Mouse (Mus musculus): ENCODE results near the gene Ptprc.
A peak's percentile ranks its signal among the peaks of the same experiment; 100 is the strongest.

Ptprc gene

DNA sequence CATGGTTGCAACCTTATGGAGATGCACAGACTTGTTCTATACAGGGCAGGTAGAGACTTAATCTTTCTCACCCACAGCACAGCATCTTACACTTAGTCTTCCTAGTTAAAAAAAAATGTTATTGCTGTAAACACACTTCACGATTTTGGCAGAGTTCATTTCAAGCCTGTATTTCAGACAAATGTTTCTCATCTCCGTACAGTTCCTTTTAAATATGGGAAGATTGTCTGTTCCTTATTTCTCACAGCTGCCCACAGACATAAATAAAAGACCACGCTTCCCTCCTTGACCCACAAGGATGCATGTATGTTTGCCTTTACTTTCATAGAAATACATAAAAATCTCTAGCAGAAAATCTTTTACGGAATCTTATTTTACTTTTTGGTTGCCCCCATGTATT lies 22.4 kb downstream of the Ptprc start:
- no peak for DNase-seq (ENCODE audit: low spot score in 2 of 2)

DNA sequence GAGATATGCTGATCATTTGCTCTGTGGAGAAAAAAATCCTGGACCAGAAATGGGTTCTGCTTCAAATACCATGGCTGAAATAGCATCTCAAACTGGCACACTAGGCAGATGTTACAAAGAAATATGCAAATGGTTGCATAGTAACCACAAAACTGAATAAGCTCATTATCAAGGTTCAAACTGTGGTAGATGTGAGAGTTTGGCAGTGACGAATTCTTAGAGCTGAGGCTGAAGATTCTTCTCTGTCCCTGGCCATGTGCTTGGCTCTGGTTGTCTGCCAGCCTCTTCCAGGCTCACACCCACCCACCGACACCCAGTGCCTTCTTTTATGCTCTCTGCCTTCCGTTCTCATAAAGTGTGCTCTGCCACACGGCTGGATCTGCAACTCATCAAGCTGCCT lies 26.7 kb downstream of the Ptprc start:
- DNase-seq (ENCODE audit: low spot score in 2 of 2): no peak

DNA sequence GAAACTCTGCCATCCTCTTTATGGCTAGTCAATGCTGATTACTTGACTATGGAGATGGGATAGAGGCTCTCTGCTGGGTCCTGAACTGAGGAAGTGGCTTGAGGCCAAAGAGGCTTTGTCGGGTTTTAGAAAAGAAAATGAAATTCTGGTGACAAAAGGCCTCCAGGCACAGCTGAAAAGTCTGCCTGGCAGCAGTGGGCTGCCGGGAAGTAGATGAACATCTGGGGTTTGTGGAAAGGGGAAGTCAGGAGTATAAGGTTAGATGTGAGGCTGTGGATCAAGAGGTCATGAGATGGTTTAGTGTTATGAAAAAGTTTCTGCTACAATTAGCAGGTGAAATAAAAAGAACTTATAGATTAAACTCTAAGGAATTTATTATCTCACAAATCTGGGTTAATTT lies 29.9 kb downstream of the Ptprc start:
- no peak for DNase-seq (ENCODE audit: low spot score in 2 of 2)

DNA sequence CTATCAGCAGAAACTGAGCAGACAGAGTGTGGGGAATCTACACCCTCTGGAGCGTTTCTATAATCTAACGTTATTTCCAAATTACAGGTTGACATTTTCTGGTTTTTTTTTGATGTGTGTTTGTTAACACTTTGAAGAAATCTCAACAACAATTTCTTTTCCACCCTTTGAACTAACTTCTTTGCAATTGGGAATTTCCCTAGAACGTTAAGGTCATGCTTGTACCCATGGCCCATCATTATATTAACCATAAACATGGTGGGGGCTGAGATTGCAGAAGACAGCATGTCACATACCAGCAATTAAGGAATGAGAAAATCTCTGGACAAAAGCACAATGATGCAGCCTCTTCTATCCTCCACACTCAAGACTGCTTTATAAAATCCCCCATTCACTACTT lies 30.4 kb downstream of the Ptprc start:
- DNase-seq (ENCODE audit: low spot score in 2 of 2): no peak

DNA sequence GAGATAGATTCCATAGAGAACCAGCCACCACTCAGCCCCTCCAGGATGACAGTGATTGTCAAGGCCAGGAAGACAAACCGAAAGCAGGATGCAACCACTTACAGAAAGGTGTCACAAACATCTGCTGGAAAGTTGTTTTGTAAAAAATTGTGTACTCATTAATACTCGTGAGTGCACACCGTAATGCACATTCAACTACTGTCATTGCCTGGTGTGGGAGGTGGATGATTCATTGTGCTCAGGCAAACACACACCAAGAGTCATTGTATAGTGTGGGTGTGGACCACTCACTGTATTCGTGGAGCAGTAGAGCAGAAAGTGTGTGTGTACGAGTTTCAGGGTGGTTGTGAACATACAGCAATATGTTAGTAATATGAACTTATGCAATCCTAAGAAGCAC lies 31.1 kb downstream of the Ptprc start:
- DNase-seq (ENCODE audit: low spot score in 2 of 2): no peak

DNA sequence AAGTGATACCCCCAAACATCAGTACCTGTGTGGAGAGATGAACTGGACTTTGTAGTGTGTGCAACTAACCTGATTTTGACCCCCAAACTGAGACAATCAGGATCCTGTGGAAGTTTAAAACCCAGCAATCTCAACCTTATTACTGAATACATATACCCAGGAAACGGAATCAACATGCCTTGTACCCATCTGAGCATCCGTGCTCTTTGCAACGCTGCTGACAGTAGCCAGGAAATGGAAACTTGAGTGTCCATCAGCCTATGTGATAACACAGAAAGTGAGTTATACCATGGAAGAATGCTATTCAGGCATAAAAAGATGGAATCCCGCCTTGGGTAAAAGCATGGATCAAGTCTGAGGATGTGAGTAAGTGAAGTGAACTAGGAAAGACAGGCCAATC lies 34.7 kb downstream of the Ptprc start:
- no peak for DNase-seq (ENCODE audit: low spot score in 2 of 2)

DNA sequence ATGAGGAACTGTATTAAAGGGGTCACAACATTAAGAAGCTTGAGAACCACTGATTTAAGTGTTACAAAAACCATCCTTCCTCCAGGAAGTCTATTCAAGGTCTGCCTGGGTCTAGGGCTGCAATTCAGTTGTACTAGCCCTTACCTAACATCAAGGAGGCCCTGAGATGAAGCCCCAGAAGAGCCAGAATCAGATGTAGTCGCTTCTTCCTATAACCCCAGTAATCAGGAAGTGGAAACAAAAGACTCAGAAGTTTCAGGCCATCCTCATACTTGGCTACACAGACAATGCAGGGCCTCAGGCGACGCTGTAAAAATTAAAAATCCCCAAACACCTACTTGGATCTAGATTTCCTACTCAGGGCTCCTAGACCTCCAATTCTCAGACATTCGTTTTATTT lies 37.8 kb downstream of the Ptprc start:
- DNase-seq (ENCODE audit: low spot score in 2 of 2): no peak

DNA sequence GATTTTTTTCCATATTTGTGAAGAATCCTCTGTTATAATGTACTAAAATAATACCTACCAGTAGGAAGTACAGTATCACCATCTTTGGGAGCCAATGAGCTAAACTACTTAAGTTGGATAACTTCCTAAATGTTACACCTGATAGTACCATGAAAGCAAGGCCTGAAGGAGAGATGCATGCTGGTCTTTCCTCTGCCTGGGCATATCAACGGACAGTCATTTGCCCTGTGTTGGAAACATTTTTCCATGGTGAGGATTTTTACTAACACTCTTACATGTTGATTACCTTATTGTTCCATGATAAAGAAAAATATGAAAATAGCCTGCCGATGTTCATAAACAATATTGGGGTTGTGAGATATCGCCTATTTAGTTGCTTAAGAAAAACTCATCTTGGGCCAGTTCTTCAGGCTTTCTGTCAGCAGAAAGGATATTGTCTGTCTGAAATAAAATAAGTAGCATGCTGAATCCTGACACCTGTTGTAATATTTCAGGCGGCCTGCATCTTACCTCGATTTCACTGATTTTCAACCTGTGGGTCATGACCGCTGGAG lies 38.4 kb downstream of the Ptprc start:
- DNase-seq (ENCODE audit: low spot score in 2 of 2): no peak

DNA sequence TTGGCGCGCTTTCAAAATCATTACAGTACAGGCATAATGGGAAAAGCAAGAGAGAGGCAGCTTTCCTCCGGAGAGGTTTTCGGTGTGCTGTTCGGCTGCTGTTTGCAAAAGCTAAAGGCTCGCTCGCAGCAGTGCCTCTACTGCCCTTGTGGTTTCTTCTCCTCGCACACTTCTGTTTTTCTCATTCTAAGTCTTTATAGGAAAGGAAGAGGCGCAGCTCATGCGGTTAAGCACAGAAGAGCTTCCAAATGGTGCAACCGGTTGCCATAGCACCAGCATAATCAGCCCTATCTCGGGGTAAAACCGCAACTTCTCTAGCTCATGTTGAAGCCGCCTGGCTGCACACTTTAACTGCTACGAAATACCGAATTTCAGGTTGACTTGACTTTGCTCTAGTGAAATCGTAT lies 39.1 kb downstream of the Ptprc start:
- peak; percentile 50 to 59 for DNase-seq (ENCODE audit: low spot score in 2 of 2)

DNA sequence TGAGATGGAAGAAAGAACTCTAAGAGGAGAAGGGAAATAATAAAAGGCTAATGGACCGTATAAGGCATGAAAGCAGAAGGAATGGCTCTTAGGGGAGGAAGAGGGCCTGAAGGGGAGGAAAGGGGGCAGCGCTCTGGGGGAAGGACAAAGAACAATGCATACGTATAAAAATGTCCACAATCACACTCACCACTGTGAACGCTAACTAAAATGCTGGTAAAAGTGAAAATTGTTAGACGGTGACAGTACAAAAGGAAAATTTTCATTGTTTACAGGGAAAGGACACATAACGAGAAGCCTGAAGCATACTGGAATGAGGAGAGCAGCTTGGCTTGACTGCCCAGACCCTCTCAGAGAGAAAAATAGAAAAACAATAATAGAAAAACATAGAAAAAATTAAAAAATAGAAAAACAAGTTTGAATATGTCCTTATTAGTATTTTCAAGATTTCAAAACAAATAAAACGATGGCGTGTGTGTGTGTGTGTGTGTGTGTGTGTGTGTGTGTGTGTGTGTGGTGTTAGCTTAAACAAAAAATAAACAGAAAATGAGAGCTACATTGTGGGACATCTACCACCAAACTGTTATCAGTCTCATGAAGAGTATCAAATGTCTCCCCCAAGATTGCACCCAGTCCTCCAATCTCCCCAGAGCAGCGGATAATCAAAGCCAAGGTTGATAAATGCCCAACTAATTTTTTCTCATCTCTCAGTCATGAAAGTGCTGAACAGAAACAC lies 39.7 kb downstream of the Ptprc start:
- no peak for DNase-seq (ENCODE audit: low spot score in 2 of 2)

DNA sequence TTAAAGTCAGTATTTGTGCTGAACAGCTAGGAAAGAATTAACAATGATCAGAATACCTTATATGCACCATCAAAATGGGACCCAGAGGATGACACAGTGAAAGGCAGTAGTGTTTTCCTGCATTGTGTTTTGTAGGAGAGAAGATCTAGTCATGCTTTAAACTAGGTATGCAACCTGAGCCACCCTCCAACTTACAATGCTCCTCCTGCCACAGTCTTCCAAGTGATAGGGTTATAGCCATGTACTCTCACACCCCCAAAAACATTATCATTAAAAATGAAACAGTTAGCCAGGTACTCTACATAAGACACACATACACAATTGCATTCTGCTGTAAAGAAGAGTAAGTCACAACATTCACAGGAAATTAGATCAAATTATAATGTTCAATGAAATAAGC lies 40.4 kb downstream of the Ptprc start:
- no peak for DNase-seq (ENCODE audit: low spot score in 2 of 2)

DNA sequence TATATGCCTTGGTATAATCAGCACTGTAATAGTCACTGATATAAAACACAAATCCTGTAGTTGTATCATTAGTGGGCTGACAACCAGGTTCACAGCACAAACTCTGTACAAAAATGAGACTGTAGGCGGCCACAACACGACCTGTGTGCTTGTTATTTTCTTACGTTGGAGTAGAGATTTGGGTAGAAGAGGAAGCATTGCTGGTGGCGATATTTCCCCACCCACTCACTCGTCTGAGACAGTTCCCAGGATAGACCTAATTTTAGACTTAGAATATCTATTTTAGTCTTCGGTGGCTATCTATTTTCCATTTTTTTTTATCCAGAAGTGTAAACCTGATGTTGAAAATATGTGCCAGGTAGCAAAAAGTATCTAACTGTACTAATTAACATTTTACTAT lies 41.2 kb downstream of the Ptprc start:
- no peak for DNase-seq (ENCODE audit: low spot score in 2 of 2)

DNA sequence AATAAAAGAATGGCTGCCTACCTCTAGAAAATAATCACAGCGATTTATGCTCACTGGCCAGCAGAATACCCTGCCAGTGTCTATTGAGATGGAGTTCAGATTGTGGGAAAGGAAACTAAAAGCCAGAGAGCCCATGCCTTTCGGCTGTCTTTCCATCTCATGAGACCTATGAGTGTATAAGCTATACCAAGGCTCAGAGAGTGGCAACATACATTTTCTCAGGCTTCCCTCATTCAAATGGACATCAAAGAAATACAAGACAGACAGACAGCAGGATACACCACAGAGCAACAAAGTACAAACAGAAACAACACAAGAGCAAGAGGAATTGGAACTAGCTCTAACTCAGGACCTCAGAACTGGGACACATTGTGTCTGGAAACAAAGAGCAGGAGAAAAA lies 43.8 kb downstream of the Ptprc start:
- DNase-seq (ENCODE audit: low spot score in 2 of 2): no peak

DNA sequence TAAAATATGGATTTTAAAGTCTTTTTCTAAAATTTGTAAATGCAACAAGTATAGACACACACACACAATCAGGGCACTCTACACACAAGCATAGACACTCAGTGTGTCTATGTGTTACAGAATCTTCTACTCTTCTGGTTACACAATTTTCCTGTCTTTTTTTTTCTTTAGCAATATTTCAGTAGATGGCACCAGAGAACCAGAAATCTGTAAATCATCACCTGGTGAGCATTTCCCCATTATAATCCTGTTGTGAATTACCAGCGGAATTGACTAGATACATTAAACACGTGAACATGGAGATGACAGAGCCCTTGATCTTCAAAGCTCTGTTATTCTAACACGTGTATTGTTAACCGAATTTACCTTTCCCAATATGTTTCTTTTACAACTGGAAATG lies 45.4 kb downstream of the Ptprc start:
- no peak for DNase-seq (ENCODE audit: low spot score in 2 of 2)

DNA sequence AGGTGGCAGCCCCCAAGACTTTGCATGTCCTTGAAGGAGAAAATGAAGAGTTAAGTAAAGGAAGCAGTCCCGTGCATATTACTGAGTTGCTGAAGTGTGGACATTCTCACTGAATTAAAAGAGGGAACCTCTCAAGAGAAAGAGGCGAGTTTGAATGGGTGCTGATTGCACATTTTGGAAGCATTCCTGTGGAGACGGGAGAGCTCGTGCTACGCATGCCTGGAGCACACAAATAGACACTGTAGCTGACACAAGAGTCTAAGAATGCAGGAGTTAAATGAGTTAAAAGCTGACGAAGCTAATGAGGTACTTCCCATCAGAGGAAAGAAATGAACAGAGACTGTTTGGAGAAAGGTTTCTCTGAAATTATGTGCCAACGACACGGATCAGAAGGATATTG lies 48.7 kb downstream of the Ptprc start:
- DNase-seq (ENCODE audit: low spot score in 2 of 2): no peak

DNA sequence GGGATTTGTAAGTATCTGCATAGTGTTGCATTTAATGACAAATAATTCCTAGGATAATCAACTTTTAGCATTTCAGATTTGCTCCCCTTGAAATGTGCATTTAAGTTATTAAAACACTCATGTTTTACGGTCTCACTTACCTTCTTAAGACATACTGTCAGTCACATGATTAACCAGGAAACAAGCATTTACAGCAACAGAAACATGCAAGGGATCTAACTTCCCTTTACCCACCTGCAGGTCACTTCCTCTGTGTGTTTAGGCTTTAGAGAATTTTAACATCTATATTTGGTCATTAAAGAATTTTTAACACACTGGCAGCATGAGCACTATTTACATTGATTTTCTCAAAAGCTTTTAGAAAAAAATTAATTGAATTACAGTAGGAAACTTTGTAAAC lies 50.2 kb downstream of the Ptprc start:
- no peak for DNase-seq (ENCODE audit: low spot score in 2 of 2)

DNA sequence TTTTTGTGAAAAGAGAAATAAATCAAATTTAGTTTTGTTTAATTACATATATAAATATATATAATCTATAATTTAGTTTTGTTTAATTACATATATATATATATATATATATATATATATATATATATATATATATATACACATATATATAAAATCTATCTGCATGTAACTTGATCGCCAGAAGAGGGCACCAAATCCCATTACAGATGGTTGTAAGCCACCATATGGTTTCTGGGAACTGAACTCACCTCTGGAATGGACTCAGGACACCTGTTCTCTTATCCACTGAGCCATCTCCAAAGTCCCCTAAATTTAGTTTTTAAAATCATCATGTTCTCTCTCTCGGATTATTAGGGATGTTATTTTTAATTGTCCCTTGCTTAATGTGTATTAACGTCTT lies 51.6 kb downstream of the Ptprc start:
- no peak for DNase-seq (ENCODE audit: low spot score in 2 of 2)

DNA sequence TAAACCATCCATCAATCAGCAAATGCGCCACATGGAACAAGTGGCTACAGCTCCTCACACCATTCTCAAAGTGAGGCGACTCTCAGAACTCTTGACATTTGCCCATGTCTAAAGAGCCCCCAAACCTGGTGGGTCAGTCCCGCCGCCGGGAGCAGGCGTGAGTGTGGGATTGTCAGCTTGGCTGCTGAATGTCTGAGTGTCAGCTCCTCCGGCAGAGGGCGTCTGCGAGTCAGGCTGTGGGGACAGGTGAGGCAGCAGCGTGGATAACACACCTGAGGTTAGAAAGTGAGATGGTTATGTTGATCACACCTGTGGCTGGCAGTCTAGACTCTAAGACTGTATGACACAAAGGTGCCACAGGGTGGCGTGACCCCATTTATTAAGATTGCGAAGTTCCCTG lies 55.6 kb downstream of the Ptprc start:
- no peak for DNase-seq (ENCODE audit: low spot score in 2 of 2)

DNA sequence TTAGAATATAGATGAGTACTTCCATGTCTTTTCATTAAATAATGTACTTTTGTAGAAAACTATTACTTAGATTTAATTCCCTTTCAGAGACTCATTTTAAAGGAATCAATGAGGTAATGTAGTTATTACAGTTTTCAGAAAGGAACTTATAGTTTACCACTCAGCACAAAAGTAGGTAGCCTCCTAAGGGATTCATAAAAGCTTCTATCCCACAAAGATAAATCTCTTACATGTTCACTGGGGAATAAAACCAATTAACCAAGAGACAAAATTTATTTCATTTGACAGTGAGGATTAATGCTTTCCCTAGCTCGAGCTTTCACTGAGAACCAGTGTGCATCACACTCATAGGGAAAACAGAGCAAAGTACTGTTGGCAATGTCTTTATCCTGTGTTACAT lies 82.3 kb downstream of the Ptprc start:
- no peak for DNase-seq (ENCODE audit: low spot score in 2 of 2)

DNA sequence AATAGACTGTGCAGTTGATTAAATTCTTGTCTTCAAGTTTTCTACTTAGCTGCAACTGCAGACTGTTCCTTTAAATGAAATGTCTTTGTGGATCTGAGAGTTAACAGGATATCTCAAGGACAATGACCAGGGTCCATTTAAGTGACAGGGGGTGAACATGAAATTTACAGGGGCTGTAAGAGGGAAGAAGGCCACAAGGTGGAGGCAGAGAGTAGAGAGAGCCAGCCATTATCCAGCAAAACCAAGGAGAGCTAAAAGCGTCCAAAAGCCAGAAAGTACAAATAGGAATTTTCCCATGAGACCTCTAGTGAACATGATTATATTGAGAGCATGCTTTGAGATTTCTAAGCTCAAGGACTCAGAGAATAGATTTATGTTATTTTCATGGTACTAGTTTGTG lies 89.7 kb downstream of the Ptprc start:
- peak in 1 of 2 experiments; percentile 4 for DNase-seq (ENCODE audit: low spot score in 2 of 2)

DNA sequence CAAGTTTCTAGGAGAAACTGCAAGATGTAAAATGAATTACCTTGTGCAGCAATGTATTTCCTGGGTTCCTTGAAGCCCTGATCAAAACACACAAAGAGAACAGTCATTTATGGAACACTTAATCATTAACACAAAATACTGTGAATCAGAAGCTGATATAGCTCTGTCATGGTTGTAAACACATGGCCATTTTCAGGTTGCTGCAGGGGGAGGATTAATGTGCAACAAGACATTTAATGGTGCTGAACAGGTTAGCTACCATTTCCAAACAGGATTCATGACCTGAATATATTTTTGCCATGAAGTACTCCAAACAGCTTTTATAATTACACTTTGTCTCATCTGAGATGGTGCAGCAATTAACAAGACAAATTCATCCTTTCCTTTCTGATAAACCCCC lies 91.8 kb downstream of the Ptprc start:
- no peak for DNase-seq (ENCODE audit: low spot score in 2 of 2)

DNA sequence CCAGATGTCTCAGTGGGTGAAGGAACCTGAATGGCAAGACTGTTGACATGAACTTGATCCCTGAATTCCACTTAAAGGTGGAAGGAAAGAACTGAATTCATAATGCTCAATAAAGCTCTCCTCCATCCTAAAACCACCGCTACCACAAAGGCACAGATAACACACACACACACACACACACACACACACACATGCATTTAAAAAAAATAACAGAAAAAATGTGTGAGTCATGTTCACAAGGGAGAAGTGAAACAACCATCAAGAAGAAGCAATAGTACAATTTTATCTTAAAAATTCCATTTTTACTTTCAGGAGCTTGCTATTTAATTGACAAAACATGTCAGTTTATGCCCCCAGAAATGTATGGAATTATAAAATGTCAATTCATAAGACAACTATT lies 95.2 kb downstream of the Ptprc start:
- no peak for DNase-seq (ENCODE audit: low spot score in 2 of 2)

DNA sequence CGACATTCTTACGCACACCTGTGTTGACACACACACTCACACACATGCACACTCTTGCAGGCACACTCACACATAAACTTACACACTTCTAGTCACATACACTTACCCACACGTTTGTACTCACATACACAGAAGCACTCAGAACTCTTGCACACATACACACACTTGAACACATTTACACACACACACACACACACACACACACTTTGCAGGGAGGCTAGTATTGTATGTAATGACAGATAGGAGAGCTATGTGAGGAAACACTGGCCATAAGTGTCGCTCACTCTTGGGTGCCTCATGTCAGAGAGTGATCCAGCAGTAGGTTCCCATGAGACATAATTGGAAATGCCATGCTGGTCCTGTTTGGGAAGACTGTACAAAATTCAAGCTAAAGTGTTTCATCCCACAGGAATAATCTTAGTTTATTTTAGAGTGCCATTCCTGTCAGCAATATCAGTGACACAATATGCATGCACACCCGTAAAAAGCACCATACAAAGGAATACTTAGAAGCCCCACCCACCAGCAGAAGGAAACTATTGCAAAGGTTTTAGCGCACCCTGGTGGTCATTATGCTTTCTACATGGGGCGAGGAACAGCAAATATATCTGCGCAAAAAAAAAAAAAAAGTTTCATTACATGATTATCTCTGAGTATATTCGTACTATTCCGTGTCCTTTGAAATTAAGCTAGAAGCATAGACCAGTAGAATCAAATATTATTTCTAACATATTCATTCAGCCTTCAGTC lies 131.1 kb downstream of the Ptprc start:
- DNase-seq (ENCODE audit: low spot score in 2 of 2): peak; percentile 31 to 71

Data from spleen, postnatal 14 days (tissue).